Mouse (Mus musculus): ENCODE measurements at regions not wholly inside any gene's neighbourhood (a gene's known extent, or its start where the extent isn't known, plus 50 kb on each side); places are given as distances from the start of the nearest gene placed in this dataset.

- DNase-seq (ENCODE audit: low spot score): no peak
These were observed 138.6 kb upstream of the Zc3h12a start for GRCm38 (mm10) chr4:125266212-125266611.

- peak; percentile 77 for DNase-seq (ENCODE audit: low spot score)
These were observed 137.9 kb upstream of the Zc3h12a start for GRCm38 (mm10) chr4:125265575-125265974.

- DNase-seq (ENCODE audit: low spot score): no peak
These were observed 137.4 kb upstream of the Zc3h12a start for GRCm38 (mm10) chr4:125265065-125265464.

- DNase-seq (ENCODE audit: low spot score): no peak
These were observed 133.9 kb upstream of the Zc3h12a start for GRCm38 (mm10) chr4:125261547-125261946.

- DNase-seq (ENCODE audit: low spot score): no peak
These were observed 131.7 kb upstream of the Zc3h12a start for GRCm38 (mm10) chr4:125259306-125259705.

- DNase-seq (ENCODE audit: low spot score): no peak
These were observed 130.3 kb upstream of the Zc3h12a start for GRCm38 (mm10) chr4:125257916-125258315.

- no peak for DNase-seq (ENCODE audit: low spot score)
These were observed 125.5 kb upstream of the Zc3h12a start for GRCm38 (mm10) chr4:125253161-125253560.

- no peak for DNase-seq (ENCODE audit: low spot score)
These were observed 124.6 kb upstream of the Zc3h12a start for GRCm38 (mm10) chr4:125252228-125252627.

GRCm38 (mm10) chr4:125249061-125249460 lies 121.4 kb upstream of the Zc3h12a start:
- no peak for DNase-seq (ENCODE audit: low spot score)

- peak; percentile 43 for DNase-seq (ENCODE audit: low spot score)
These were observed 118.5 kb upstream of the Zc3h12a start for GRCm38 (mm10) chr4:125246171-125246570.

- DNase-seq (ENCODE audit: low spot score): no peak
These were observed 114.9 kb upstream of the Zc3h12a start for GRCm38 (mm10) chr4:125242512-125242911.

- no peak for DNase-seq (ENCODE audit: low spot score)
These were observed 114.1 kb upstream of the Zc3h12a start for GRCm38 (mm10) chr4:125241577-125242262.

GRCm38 (mm10) chr4:125231711-125232260 lies 104.1 kb upstream of the Zc3h12a start:
- peak; percentile 78 for DNase-seq (ENCODE audit: low spot score)

- DNase-seq (ENCODE audit: low spot score): no peak
These were observed 99.6 kb upstream of the Zc3h12a start for GRCm38 (mm10) chr4:125227194-125227593.

- DNase-seq (ENCODE audit: low spot score): no peak
These were observed 95.3 kb upstream of the Zc3h12a start for GRCm38 (mm10) chr4:125222922-125223321.

- peak; percentile 46 for DNase-seq (ENCODE audit: low spot score)
These were observed 92.7 kb upstream of the Zc3h12a start for GRCm38 (mm10) chr4:125220314-125220713.

- DNase-seq (ENCODE audit: low spot score): no peak
These were observed 91.6 kb upstream of the Zc3h12a start for GRCm38 (mm10) chr4:125219209-125219608.

GRCm38 (mm10) chr4:125214306-125214705 lies 86.7 kb upstream of the Zc3h12a start:
- no peak for DNase-seq (ENCODE audit: low spot score)

- DNase-seq (ENCODE audit: low spot score): no peak
These were observed 84.5 kb upstream of the Zc3h12a start for GRCm38 (mm10) chr4:125212176-125212530.

GRCm38 (mm10) chr4:125211459-125212175 lies 84.0 kb upstream of the Zc3h12a start:
- DNase-seq (ENCODE audit: low spot score): no peak

GRCm38 (mm10) chr4:125210719-125211118 lies 83.1 kb upstream of the Zc3h12a start:
- DNase-seq (ENCODE audit: low spot score): no peak

- DNase-seq (ENCODE audit: low spot score): no peak
These were observed 80.7 kb upstream of the Zc3h12a start for GRCm38 (mm10) chr4:125208136-125208915.

- no peak for DNase-seq (ENCODE audit: low spot score)
These were observed 75.9 kb upstream of the Zc3h12a start for GRCm38 (mm10) chr4:125203521-125203920.
